Mouse (Mus musculus) neural tube, embryonic 10.5 days (tissue): ENCODE results near the gene Trim63.
"Not testable (repeated sequence)": the region's sequence is repeated elsewhere in the genome, so short reads cannot be mapped to it uniquely, and the experiment has no call there.

Experiments
- DNase-seq: peaks from one replicate; pipeline ENCODE4 v3.0.0-alpha.2; 2017; ENCODE audit warnings: low spot score; ENCODE audit errors: extremely low spot score

Trim63 gene

GRCm38 (mm10) chr4:134314876-134315275 is at the start of gene Trim63:
Trim63 (plus strand) TSS chr4:134315120.
- peak; percentile 27 for DNase-seq

GRCm38 (mm10) chr4:134265860-134266585 is 48.9 kb upstream of the Trim63 start:
- DNase-seq, result no peak

- DNase-seq, result no peak
Observed at GRCm38 (mm10) chr4:134268102-134268655, 46.7 kb upstream of the Trim63 start.

- not testable (repeated sequence) for DNase-seq
Observed at GRCm38 (mm10) chr4:134269622-134270021, 45.3 kb upstream of the Trim63 start.

DNA sequence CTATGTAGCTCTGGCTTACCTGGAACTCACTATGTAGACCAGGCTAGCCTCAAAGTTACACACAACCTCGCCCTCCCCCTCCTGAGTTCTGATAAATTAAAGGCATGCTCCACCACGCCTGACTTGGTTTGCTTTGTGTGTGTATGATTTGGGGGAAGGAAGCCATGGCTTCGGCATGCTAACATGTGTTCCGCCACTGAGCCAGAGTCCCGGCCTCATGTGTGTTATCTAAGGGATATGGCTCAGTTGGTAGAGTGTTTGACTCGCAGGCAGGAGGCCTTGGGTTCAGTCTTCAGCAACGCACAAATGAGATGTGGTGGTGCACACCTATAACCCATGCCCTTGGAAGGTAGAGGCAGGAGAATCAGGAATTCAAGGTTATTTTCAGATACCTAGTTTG is 42.9 kb upstream of the Trim63 start:
- no peak for DNase-seq

GRCm38 (mm10) chr4:134272731-134273416 is 42.0 kb upstream of the Trim63 start:
- DNase-seq, result no peak

GRCm38 (mm10) chr4:134273417-134274345 is 41.2 kb upstream of the Trim63 start:
- DNase-seq, result no peak

DNA sequence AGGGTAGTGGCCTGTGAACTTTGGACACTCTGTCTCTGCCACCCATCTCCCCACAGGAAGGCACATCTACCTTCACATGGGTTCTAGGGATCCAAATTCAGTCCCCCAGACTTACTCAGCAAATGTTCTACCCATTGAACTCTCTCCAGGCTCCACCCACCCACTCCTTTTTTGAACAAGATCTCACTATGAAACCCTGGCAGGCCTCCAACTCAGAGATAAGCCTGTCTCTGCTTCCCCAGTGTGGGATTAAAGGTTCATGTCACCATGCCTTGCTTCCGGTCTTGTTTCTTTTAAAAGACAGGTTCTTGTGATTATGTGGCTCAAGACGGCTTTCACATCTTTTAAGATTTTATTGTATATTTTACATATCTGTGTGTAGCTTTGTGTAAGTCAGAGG is 30.0 kb upstream of the Trim63 start:
- no peak for DNase-seq

DNA sequence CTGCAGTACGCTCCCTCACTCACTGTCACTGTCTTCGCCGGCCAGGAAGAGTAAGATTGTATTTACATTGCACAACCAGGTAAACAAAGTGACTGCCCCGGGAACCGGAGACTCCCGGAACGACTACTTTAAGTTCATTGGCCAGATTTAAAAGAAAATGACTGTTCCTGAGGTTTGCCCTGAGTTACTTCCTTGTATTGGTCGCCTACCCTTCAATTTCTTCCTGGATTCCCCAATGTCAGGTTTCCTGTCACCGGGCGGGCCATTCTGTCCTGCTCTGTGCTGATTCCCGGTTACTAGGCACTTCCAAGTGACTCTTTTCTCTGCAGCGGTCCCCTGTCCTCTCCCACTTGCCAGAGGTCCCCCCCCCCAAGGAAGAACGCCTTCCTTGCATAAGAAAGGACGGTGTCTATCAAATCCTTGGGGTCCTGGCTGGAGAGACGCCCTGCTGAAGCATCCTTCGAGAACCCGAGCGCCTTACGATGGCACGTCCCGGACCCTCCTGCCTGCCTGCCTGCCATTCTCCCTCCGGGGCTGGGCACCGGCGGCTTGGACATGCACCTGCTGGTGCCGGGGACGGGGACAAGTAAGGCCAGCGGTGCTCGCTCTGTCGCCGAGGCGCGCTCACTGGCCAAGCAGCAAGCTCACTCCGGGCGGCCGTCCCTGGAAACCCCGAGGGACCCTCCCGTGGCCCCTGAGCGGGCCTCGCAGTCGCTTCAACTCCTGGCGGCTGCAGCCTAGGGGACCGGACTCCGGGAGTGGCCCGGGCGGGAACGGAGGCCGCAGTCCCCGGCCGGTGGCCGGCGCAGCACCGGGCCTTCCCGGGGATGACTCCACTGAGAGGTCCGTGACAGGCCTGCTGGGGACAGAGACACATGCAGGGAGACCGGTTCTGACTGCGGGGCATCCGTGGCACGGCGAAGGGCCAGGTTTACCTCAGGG is 28.4 kb upstream of the Trim63 start:
- DNase-seq, result no peak

DNA sequence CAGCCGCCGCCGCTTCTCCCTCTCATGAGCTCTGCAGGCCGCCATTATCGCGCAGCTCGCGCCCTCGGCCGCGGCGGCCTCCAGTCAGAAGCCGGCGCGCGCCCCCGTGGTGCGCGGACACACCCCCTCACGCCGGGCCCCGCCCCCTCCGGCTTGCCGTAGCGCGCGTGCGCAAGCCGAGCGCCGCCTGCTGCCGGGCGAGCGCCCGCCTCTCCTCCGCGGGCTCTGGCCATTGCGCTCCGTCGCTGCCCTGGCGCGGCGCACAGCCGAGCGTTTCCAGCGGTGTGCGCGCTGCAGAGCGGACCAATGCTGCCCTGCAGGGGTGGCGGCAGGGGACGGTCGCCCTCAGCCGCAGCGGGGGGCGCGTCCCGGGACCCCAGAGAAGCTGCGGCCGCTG is 27.8 kb upstream of the Trim63 start:
- peak; percentile 98 for DNase-seq

- peak; percentile 84 for DNase-seq
Observed at GRCm38 (mm10) chr4:134287575-134288025, 27.3 kb upstream of the Trim63 start, which contains the start of gene Pdik1l. Pdik1l (minus strand) TSS chr4:134287895.

DNA sequence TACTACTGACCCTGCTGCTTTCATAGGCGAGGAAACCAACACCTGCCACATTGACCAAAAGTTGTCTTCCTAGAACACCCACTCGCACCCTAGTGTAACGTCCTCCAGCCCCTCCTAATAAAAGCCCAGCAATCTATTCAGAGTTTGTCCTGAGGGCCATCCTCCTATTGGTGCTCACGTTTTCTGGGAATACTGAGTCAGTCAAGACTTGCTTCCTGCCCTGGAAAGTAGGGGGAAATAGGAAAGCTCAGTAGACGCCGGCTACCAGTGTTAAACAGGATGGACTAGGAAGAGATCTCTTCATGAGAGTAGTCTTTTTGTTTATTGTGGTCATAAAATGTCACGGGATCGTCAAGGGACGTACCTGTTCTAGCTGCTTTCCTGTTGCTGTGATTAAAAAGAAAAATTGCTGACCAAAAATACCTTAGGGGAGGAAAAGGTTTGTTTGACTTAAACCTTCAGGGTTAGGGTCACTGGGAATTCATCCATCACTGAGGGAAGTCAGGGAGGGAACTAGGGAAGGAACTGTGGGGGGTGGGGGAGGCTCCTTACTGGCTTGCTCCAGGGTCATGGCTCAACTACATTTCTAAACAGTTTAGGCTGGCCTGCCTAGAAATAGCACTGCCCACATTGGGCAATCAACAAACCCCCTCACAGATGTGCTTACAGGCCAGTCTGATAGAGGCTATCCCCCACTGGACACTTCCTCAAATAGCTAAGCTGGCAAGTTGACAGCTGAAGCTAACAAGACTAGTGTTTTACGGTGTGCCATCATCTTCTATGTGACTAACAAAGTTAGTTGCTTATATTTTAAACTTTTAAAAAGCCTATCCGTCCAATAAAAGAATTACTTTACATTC is 26.3 kb upstream of the Trim63 start:
- DNase-seq, result peak; percentile 41

DNA sequence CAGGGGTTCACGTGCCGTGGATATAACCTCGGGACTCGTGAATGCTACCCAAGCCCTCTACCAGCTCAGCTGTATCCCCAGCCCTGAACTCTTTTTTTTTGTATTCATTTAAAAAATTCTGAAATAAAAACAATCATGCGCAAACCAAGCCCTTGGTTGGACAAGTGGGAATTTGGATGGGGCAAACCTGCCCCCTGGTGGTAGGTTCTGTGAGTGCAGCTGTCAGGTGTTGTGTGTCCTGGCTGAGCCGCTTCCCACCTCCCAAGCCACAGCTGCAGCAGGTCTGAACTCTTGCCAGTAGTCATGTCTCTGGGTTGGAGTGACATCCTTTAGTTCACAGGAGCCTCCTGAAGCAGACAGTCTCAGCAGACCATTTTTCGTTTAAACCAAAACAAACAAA is 22.9 kb upstream of the Trim63 start:
- peak; percentile 88 for DNase-seq

DNA sequence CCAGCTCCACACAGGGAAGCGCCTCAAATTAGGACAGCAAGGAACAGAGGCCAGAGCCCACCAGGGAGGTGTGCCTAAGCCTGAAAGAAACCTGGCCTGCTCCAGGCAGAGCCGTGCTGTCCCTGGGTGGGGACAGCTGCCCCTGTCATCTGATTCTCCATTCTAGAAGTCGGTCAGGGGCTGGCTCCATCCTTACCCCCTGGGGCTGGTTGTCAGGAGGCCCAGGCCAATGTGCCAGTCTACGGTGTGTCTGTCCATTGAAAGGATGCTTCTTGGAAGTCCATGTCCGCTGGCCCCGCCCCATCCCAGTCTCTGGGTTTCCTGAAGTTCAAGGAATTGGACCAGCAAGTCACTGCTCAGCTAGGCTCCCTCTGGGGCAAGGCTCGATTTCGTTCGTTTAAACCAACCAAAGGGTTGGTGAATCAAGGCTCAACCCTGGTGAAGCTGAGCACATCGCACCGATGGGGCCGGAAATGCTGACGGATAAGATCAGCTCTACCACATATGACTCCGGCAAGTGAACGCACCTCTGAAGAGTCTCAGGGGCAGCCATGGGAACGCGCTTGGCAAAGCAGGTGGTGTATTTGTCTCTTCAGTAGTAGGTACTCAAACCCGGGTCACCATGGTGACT is 21.7 kb upstream of the Trim63 start:
- no peak for DNase-seq

- no peak for DNase-seq
Observed at GRCm38 (mm10) chr4:134293692-134294163, 21.2 kb upstream of the Trim63 start.

- not testable (repeated sequence) for DNase-seq
Observed at GRCm38 (mm10) chr4:134296096-134296495, 18.8 kb upstream of the Trim63 start.

GRCm38 (mm10) chr4:134296523-134296922 is 18.4 kb upstream of the Trim63 start:
- no peak for DNase-seq

GRCm38 (mm10) chr4:134297369-134297768 is 17.6 kb upstream of the Trim63 start:
- DNase-seq, result no peak
